Mouse (Mus musculus) right cerebral cortex, postnatal 25 days (tissue): ENCODE data around the gene Slc2a12.

ENCODE experiments used
- DNase-seq: peaks from one replicate; pipeline ENCODE4 v3.0.0; 2022

Gene Slc2a12

GRCm38 (mm10) chr10:22668509-22668908 lies 23.7 kb downstream of the Slc2a12 start:
- DNase-seq: no peak

DNA sequence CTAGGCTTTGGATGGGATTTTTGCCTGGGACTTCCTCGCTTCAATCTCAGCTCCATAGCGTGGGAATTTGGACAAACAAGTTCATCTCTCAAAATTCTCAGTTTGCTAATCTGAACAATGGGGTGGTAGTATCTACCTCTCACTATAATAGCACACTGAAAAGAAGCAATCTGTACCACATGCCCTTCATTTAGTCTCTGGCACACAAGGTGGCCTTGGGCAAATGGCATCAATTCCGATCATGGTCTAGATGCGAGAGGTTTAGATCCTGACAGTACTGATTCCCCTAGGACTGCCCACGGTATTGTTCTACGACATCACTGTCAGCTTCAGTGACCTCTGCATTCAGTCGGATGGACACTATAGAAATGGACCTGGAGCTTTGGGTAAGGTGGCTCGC lies 29.4 kb downstream of the Slc2a12 start:
- no peak for DNase-seq

DNA sequence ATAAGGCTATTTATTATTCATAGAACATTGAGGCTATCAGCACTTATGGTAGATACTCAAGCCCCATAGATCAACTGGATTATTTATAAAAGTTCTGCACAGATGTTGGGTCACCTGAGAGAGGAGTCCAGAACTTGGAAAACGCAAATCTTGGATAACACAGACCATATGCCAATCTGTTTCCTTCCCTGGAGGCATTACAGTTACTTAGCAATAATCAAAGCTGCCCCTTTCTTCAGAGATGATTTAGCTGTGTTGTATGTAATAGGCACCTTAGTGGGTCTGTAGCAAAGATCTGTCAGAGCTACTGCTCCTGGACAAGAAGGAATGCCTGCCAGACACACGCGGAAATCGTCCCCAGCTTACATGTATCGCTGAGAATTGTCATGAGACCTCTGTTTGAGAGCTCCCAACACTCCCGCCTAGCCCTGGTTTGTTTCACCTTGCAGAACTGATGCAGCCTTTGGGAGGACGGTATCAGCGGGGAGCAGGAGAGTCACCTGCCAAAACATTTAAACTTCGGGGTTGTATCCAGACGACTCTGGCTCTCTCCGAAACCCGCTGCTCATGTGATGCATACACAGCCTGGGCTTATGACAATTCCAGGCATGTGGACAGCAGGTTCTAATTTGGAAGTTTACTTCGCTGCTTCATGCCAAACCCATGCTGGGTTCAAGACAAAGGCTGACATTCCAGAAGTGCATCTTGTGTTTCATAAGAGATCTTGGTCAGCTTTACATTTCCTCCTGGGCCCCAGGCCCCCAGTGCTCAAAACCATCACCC lies 31.2 kb downstream of the Slc2a12 start:
- DNase-seq: no peak

- no peak for DNase-seq
Observed at GRCm38 (mm10) chr10:22696236-22696635, 51.4 kb downstream of the Slc2a12 start.

- no peak for DNase-seq
Observed at GRCm38 (mm10) chr10:22696864-22697263, 52.1 kb downstream of the Slc2a12 start.

GRCm38 (mm10) chr10:22698158-22698953 lies 53.5 kb downstream of the Slc2a12 start:
- no peak for DNase-seq

DNA sequence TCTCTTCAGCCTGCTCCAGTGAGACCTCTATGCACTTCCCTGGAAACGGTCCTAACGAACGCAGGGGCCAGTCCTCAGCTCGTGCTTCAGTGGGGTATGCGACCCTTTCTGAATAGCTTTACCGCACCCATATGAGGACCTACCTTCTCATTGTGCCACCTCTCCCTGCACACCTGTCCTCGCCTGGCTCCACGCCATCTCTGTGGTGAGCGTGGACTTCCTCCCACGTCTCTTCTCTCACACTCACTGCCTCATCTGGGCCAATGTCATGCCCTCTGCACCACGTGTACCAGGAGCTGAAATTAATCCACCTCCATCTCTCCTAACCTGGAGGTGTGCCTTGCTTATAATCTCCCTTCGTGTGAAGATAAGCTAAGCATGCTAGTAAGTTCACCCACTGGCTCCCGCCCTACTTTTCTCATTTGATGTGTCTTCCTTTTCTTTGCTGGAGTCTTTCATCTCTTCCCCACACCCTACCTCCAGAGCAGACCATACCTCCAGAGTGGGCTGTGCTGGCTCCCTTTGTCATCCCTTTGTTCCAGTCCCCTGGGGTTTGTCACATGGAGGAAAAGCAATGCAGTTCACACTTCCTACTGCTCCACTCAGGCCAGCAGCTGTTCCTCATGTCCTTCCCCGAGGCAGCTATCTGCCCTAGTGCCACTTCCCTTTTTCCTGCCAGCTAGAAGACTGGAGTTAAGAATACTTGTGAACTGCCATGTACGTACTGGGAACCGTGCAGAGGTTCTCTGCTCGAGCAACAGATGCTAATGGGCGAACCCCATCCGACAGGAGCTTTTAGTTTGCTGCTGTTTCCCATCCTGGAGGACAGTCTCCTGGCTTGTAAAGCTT lies 54.9 kb downstream of the Slc2a12 start:
- DNase-seq: no peak

DNA sequence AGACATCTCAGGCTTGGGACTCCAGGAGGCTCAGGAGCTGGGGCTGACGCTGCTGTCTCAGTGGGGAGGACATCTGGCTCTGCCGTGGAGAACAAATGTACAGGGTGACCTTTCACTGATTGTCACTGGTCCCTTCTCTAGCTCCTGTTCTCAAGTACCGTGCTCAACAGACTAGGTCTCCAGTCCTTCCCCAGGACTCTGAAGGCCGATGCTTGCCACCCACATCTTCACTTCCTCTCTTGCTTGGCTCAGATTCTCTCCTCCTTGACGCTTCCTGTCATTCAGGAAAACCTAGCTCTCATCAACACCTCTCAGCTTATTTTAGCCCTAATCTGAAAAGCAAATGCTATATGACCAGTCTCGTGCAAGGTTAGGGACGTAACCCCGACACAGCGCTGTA lies 56.0 kb downstream of the Slc2a12 start:
- DNase-seq: no peak

GRCm38 (mm10) chr10:22701485-22702315 lies 56.9 kb downstream of the Slc2a12 start:
- DNase-seq: no peak

- DNase-seq: no peak
Observed at GRCm38 (mm10) chr10:22703844-22704243, 59.0 kb downstream of the Slc2a12 start.

DNA sequence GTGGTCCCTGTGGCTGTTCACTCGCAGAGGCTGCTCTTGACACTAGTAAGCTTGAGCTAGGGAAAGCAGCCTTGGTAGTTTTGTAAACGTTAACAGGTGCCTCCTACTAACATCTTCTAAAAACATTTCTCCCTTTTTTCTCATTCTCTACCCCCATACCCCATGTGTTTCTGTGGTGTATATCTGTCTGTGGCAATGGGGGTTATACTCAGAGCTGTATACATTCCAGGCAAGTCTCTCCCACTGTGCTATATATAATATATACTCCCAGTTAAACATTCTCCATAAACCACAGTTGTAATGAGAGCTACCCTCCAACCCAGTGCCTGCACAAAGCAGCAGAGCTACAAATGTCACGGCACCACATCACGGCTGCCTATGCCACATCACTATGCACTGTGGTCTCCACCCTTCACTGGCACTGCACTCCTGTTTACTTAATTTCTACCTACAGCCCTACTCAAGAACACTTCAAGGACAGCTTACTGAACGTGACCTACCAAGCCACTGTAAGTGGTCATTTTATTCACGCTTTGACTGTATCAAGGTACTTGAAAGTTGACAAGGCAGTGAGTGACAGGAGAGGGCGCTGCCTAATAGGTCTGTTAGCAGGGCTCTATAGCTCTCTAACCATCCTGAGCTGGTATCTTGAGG lies 63.5 kb downstream of the Slc2a12 start:
- DNase-seq: no peak

- DNase-seq: no peak
Observed at GRCm38 (mm10) chr10:22710173-22710777, 65.5 kb downstream of the Slc2a12 start.

DNA sequence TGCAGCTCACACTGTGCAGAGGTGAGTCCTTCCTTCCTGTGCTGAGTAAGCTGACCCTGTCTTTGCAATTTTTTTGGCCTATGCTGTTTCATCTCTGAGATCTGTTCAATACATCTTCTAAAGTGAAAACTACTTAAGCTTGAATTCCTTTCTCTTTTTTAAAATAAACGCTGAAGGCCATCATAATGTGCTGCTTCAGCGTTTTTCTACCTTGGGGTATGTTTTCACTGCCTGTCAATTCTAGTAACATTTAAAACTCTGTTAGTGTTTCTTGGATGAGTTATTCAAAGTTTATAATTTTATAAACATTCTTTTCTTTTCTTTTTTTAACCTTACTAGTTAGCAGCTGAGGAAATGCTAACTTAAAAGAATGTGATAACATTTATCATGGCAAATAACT lies 68.1 kb downstream of the Slc2a12 start:
- DNase-seq: no peak

DNA sequence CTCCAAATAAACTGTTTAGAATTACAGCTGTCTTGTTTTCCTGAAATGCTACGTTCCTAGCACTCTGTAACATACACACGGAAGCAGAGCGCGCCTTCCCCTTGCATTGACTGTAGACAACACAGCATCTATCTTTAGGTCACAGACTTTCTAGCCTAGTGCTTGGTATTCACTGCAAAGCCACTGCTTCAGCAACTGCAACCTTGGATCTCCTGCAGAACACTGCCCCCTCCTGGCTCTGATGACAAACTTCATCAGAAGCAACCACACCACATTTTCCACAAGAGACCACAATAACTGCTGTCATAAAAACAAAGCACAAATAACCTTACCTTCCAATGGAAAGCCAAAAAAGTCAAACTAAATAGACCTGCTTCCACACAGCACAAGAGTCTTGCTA lies 69.7 kb downstream of the Slc2a12 start:
- peak; percentile 54 for DNase-seq

DNA sequence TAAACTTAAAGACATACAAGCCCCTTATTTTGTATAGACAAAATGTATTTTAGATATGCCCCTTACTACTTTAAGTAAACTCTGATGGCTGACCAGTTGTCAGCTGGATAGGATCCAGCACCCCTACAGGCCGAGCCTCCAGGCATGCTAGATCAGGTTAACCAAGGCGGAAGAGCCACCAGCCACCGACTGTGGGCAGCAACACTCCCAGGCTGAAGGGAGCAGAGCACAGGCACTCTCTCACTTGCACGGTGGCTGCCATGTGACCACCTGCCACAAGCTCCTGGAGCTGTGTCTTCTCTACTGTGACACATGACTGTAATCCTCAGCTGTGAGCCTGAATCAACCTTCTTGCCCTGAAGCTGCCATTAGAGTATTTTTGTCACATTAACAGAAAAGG lies 73.7 kb downstream of the Slc2a12 start:
- no peak for DNase-seq

DNA sequence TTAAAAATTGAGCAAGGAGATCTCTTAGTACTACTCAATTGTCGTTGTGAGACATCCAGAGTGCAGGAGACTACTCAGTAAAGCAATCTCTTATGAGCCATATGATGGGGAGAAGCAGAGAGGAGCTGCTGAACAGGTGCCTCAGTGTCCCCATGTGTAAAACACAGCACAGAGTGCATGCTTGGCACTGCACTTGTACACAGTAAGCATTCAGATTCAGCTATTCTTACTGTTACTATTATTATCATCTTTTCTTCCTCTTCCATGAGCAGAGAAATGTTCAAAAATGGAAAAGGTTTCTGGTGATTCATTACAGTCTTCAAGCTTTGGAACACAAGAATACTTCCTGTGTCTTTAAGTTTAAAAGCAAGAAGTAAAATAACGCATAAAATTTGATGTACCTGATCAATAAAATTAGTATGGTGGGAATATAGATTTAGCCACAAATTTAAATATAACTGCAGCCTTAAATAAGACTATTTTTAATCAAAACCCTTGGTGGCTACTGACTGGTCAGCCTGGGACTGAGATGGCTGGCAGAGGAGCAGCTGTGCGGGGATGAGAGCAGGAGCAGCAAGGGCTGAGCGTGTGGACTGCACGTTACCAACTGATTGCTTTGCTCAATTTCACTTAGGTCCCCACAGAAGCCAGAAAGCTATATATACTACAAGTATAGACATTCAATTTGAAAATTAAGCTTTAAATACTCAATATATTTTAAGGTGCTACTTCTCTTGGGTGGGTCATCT lies 76.1 kb downstream of the Slc2a12 start:
- no peak for DNase-seq

DNA sequence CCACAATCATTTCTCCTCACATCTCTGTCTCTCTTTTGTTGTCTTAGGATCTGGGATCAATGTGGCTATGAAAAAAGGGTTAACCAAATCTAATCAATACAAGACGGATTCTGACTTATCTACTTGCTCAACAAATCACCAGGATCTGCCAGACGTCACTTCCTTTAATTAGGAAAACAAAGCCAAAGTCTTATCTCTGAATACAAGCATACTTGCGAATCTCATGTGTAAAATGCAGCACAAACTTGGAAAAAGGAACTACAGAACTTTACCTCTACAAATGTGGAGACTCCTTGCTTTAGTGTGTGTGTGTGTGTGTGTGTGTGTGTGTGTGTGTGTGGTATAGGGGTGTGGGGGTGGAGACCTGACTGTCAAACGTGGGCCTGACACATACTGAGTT lies 80.4 kb downstream of the Slc2a12 start:
- DNase-seq: no peak

- DNase-seq: no peak
Observed at GRCm38 (mm10) chr10:22726295-22726694, 81.5 kb downstream of the Slc2a12 start.

- DNase-seq: no peak
Observed at GRCm38 (mm10) chr10:22728257-22728656, 83.4 kb downstream of the Slc2a12 start.

DNA sequence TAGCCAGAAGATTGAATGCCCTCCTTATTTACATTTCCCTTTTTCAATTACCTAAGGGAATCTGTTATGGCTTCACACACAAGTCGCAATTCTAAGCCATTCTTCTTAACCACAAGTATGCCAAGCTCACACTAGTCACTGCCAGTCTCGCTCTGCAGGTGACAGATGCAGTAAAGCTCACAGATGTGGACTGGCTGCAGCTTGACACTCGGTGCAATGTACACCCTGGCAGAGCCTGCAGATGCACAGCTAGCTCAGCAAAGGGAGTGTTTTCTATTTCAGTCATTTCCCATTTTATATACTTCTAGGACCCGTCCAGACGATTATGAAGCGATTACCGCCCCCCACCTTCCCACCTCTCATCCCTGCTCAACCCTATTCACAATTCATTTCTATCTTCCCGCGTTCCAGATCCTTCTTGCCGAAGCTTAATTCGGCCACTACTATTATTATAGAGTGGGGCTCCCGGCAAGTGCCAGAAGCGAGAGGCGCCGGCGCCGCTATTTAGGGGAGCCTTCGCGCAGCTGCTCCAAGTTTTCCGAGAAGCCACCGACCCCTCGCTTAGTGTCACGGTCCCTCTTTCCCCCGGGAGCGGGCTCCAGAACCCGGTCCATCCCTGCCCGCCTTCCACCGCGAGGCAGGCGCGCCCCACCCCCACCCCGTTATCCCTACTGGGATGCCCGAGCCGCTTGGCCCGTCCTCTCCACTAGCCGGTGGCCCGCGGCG lies 85.6 kb downstream of the Slc2a12 start:
- DNase-seq: no peak
